Mouse (Mus musculus) limb, embryonic 14.5 days (tissue): ENCODE measurements at regions not wholly inside any gene's neighbourhood (a gene's known extent, or its start where the extent isn't known, plus 50 kb on each side); places are given as distances from the start of the nearest gene placed in this dataset.

Source experiments
- ATAC-seq: fragments of 200-750 bp; cut with Nextera tagmentation; 2 replicates; pipeline ENCODE4 v1.8.0; 2017; ENCODE audit warnings: low read depth, moderate number of reproducible peaks, moderate TSS enrichment; ENCODE audit not compliant: low FRiP score
- DNase-seq: peaks from one replicate; pipeline ENCODE4 v3.0.0-alpha.2; 2015; ENCODE audit warnings: low spot score
- H3K27ac ChIP-seq: fragments of 300-500 bp; sonication (generic); replicated peaks from 2 replicates; pipeline ENCODE4 v1.5.1; 2014; ENCODE audit warnings: low read depth, mild to moderate bottlenecking, low read length, moderate library complexity, mixed read lengths
- H3K27me3 ChIP-seq: fragments of 300-500 bp; sonication (generic); 2 replicates; pipeline ENCODE4 v1.6.1; 2014; ENCODE audit warnings: low read length, mixed read lengths; ENCODE audit not compliant: control insufficient read depth, insufficient read depth
- H3K36me3 ChIP-seq: fragments of 300-500 bp; sonication (generic); 2 replicates; pipeline ENCODE4 v1.6.1; 2014; ENCODE audit warnings: mild to moderate bottlenecking, low read length, moderate library complexity, mixed read lengths; ENCODE audit not compliant: control insufficient read depth, insufficient read depth
- H3K4me1 ChIP-seq: fragments of 300-500 bp; sonication (generic); 2 replicates; pipeline ENCODE4 v1.6.1; 2014; ENCODE audit warnings: antibody characterized with exemption, low read length, mixed read lengths; ENCODE audit not compliant: control insufficient read depth, insufficient read depth
- H3K4me2 ChIP-seq: fragments of 300-500 bp; sonication (generic); replicated peaks from 2 replicates; pipeline ENCODE4 v1.6.1; 2014; ENCODE audit warnings: low read depth, mild to moderate bottlenecking, low read length, moderate library complexity; ENCODE audit not compliant: severe bottlenecking
- H3K4me3 ChIP-seq: fragments of 300-500 bp; sonication (generic); replicated peaks from 2 replicates; pipeline ENCODE4 v1.5.1; 2014; ENCODE audit warnings: low read length
- H3K9ac ChIP-seq: fragments of 300-500 bp; sonication (generic); 2 replicates; pipeline ENCODE4 v1.6.1; 2014; ENCODE audit warnings: mild to moderate bottlenecking, low read depth, low read length, moderate library complexity; ENCODE audit not compliant: severe bottlenecking
- H3K9me3 ChIP-seq: fragments of 300-500 bp; sonication (generic); 2 replicates; pipeline ENCODE4 v1.6.1; 2016; ENCODE audit warnings: low read length; ENCODE audit not compliant: control insufficient read depth
- POLR2A ChIP-seq: fragments of 200-500 bp; IDR thresholded peaks from 2 replicates; pipeline ENCODE4 v1.8.0; 2012; ENCODE audit warnings: inconsistent platforms, mild to moderate bottlenecking, moderate library complexity, borderline replicate concordance; ENCODE audit not compliant: insufficient read depth, insufficient read length; ENCODE audit errors: extremely low read depth
- WGBS: fragments of 180-500 bp; shearing (Covaris S2); extraction: QIAGEN DNeasy Blood & Tissue Kit; methylation state at CpG from one replicate; pipeline ENCODE4 v1.1.7; 2014; 5-methylcytosine and 5-hydroxymethylcytosine counted together

- 42% methylated on average over 9 of the region's 9 CpGs for WGBS
- no peak for DNase-seq
Measured at GRCm38 (mm10) chr8:113978946-113979345, 130.4 kb upstream of the Adamts18 start.

GRCm38 (mm10) chr8:113979837-113980236 lies 131.3 kb upstream of the Adamts18 start:
- peaks cover 24% of the 10 kb centered on the region for H3K27me3 ChIP-seq
- WGBS, result 94% methylated on average over 5 of the region's 5 CpGs
- H3K4me3 ChIP-seq, result no peak overlapping the region
- no peak for TF ChIP-seq POLR2A
- no peaks in the 10 kb centered on the region for H3K9me3 ChIP-seq
- DNase-seq (no peak), ATAC-seq (no peak)
- H3K4me2 ChIP-seq, result no peak overlapping the region
- no peak overlapping the region for H3K27ac ChIP-seq
- no peaks in the 10 kb centered on the region for H3K36me3 ChIP-seq
- H3K4me1 ChIP-seq, result no peaks in the 10 kb centered on the region
- no peak overlapping the region for H3K9ac ChIP-seq

More at GRCm38 (mm10) chr8:113978946-113979345, 130.4 kb upstream of the Adamts18 start:
- H3K9me3 ChIP-seq, result no peaks in the 10 kb centered on the region
- peaks cover 24% of the 10 kb centered on the region for H3K27me3 ChIP-seq
- H3K9ac ChIP-seq, result no peak overlapping the region
- no peak overlapping the region for H3K4me3 ChIP-seq
- no peak for ATAC-seq
- H3K4me1 ChIP-seq, result no peaks in the 10 kb centered on the region
- H3K27ac ChIP-seq, result no peak overlapping the region
- no peak overlapping the region for H3K4me2 ChIP-seq
- no peaks in the 10 kb centered on the region for H3K36me3 ChIP-seq
- TF ChIP-seq POLR2A, result no peak

- no peak overlapping the region for H3K27ac ChIP-seq
- H3K9me3 ChIP-seq, result no peaks in the 10 kb centered on the region
- no peak overlapping the region for H3K4me2 ChIP-seq
- 8% methylated on average over 1 of the region's 1 CpGs for WGBS
- DNase-seq (no peak), ATAC-seq (peak; percentile 34; the same call in 1 of the 2 replicates)
- H3K36me3 ChIP-seq, result no peaks in the 10 kb centered on the region
- no peak for TF ChIP-seq POLR2A
- peaks cover 30% of the 10 kb centered on the region for H3K27me3 ChIP-seq
- no peak overlapping the region for H3K4me3 ChIP-seq
- H3K4me1 ChIP-seq, result peaks cover 12% of the 10 kb centered on the region
- no peak overlapping the region for H3K9ac ChIP-seq
Measured at GRCm38 (mm10) chr8:113981339-113981738, 132.8 kb upstream of the Adamts18 start.

- H3K27ac ChIP-seq, result no peak overlapping the region
- H3K4me3 ChIP-seq, result no peak overlapping the region
- peak; percentile 33 for DNase-seq
Measured at GRCm38 (mm10) chr8:113984845-113985244, 136.3 kb upstream of the Adamts18 start.

GRCm38 (mm10) chr8:113985471-113985870 lies 136.9 kb upstream of the Adamts18 start:
- no peaks in the 10 kb centered on the region for H3K9me3 ChIP-seq
- no peak for TF ChIP-seq POLR2A
- peak overlapping the region; percentile 23; the same call in 1 of the 2 replicates for H3K4me2 ChIP-seq
- H3K4me1 ChIP-seq, result peaks cover 15% of the 10 kb centered on the region
- DNase-seq, result no peak
- no peak overlapping the region for H3K9ac ChIP-seq
- H3K27ac ChIP-seq, result no peak overlapping the region
- WGBS, result 14% methylated on average over 11 of the region's 11 CpGs
- ATAC-seq, result no peak
- no peak overlapping the region for H3K4me3 ChIP-seq
- H3K27me3 ChIP-seq, result peaks cover 35% of the 10 kb centered on the region
- no peaks in the 10 kb centered on the region for H3K36me3 ChIP-seq

More at GRCm38 (mm10) chr8:113984845-113985244, 136.3 kb upstream of the Adamts18 start:
- ATAC-seq, result no peak
- no peaks in the 10 kb centered on the region for H3K9me3 ChIP-seq
- peaks cover 35% of the 10 kb centered on the region for H3K27me3 ChIP-seq
- 7% methylated on average over 10 of the region's 10 CpGs for WGBS
- H3K9ac ChIP-seq, result no peak overlapping the region
- no peaks in the 10 kb centered on the region for H3K36me3 ChIP-seq
- TF ChIP-seq POLR2A, result no peak
- 0 out of 2 replicates have a peak overlapping the region, but pooled peaks have one; percentile 16 for H3K4me2 ChIP-seq
- peaks cover 12% of the 10 kb centered on the region for H3K4me1 ChIP-seq
